Mouse (Mus musculus) liver, postnatal 0 days (tissue): ENCODE data around the gene Gm17428.

Source experiments
- CTCF ChIP-seq: sonication (generic); IDR thresholded peaks from 2 replicates; pipeline ENCODE4 v1.5.1; 2016; ENCODE audit warnings: antibody characterized with exemption, low read depth
- EP300 ChIP-seq: IDR thresholded peaks from 2 replicates; pipeline ENCODE4 v1.6.1; 2016; ENCODE audit warnings: antibody characterized with exemption, low read depth, mild to moderate bottlenecking

DNA sequence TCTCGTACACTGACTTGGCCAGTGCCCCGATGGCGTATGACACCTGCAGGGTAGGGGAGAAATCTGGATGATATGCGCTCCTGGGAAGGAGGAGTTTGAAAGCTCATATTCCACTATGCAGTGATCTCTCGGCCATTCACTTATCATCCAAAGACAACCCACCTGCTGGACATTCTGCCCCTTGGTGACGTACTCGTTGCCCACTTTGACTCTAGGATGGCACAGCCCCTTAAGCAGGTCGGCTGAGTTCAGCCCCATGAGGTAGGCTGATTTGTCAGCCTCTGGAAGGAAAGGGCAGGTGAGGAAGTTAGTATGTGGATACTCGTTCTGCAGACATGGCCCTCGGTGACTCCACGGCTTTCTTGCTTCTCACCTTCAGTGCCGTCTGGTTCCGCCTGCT, 12.1 kb downstream of the Gm17428 start:
- TF ChIP-seq CTCF = no peak
- no peak for TF ChIP-seq EP300
